Mouse (Mus musculus) small intestine, adult 2 months (tissue): ENCODE results near the gene Mdga1. TPM values are rescaled to one million over a fixed set of nuclear protein-coding genes. Genes with fewer than 3 reads are reported as not detected.

Source experiments
- H3K27ac ChIP-seq: fragments of 200-500 bp; 2 replicates; pipeline ENCODE4 v1.5.1; 2012; ENCODE audit warnings: low read depth, low read length, control low read depth, inconsistent platforms; ENCODE audit not compliant: insufficient read depth
- H3K27me3 ChIP-seq: fragments of 200-500 bp; 2 replicates; pipeline ENCODE4 v1.6.1; 2012; ENCODE audit warnings: mild to moderate bottlenecking, moderate library complexity, low read length, inconsistent platforms; ENCODE audit not compliant: control insufficient read depth, insufficient read depth
- H3K36me3 ChIP-seq: fragments of 200-500 bp; 2 replicates; pipeline ENCODE4 v1.6.1; 2012; ENCODE audit warnings: mild to moderate bottlenecking, low read length, control low read depth, inconsistent platforms; ENCODE audit not compliant: control insufficient read depth, insufficient read depth
- H3K4me1 ChIP-seq: fragments of 200-500 bp; 2 replicates; pipeline ENCODE4 v1.6.1; 2012; ENCODE audit warnings: low read length, inconsistent platforms, mixed read lengths; ENCODE audit not compliant: control insufficient read depth, insufficient read depth, insufficient read length
- H3K4me3 ChIP-seq: fragments of 200-500 bp; 2 replicates; pipeline ENCODE4 v1.5.1; 2012; ENCODE audit warnings: low read depth, mild to moderate bottlenecking, control low read depth, inconsistent platforms, low read length, moderate library complexity
- CTCF ChIP-seq: fragments of 200-500 bp; IDR thresholded peaks from 2 replicates; pipeline ENCODE4 v1.5.1; 2012; ENCODE audit warnings: low read depth, mild to moderate bottlenecking, control low read depth, inconsistent platforms, low read length, moderate library complexity, mixed read lengths; ENCODE audit not compliant: insufficient replicate concordance, insufficient read length; ENCODE audit errors: extremely low read depth
- POLR2A ChIP-seq: fragments of 200-500 bp; IDR thresholded peaks from 2 replicates; pipeline ENCODE4 v1.6.1; 2012; ENCODE audit warnings: low read depth, mild to moderate bottlenecking, control low read depth, inconsistent platforms, low read length, moderate library complexity
- WGBS: fragments of 180-500 bp; shearing (Covaris S2); methylation state at CpG from one replicate; pipeline ENCODE4 v1.1.7; 2018; 5-methylcytosine and 5-hydroxymethylcytosine counted together
- polyA plus RNA-seq: library from polyadenylated mRNA; depleted of rRNA; stranded (reverse); fragments of >200 nt; gene quantifications from 2 replicates; pipeline ENCODE4 v1.2.3, GENCODE M21; 2012; rRNA removed

Mdga1 gene
- 1.1 and 2.7 TPM in 2 replicates for polyA plus RNA-seq

- Histone ChIP-seq H3K4me1 (no peaks in the 10 kb centered on the region), H3K4me3 (no peak within 1 kb of the TSS), H3K36me3 (no peaks in the 10 kb centered on the region), H3K27ac (no peak within 1 kb of the TSS), H3K27me3 (peaks cover 3% of the 10 kb centered on the region; the same call in 1 of the 2 replicates)
- WGBS: 80% methylated on average over 7 of the region's 7 CpGs
- no peak for TF ChIP-seq CTCF
- no peak for TF ChIP-seq POLR2A
These were observed at the start of gene Mdga1 for GRCm38 (mm10) chr17:29970037-29970555. Gene Mdga1, minus strand, starts transcription at chr17:29970087.

- H3K27me3 ChIP-seq: no peaks in the 10 kb centered on the region
- no peak overlapping the region for H3K4me3 ChIP-seq
- no peak overlapping the region for H3K27ac ChIP-seq
- no peaks in the 10 kb centered on the region for H3K36me3 ChIP-seq
- 23% methylated on average over 12 of the region's 12 CpGs for WGBS
- no peak for TF ChIP-seq CTCF
- no peak for TF ChIP-seq POLR2A
- H3K4me1 ChIP-seq: peaks cover 16% of the 10 kb centered on the region
These were observed 49.2 kb upstream of the Mdga1 start for GRCm38 (mm10) chr17:30018927-30019610.

- TF ChIP-seq CTCF (no peak), POLR2A (no peak)
- Histone ChIP-seq H3K27ac (no peak overlapping the region), H3K4me1 (peaks cover 21% of the 10 kb centered on the region), H3K4me3 (no peak overlapping the region), H3K36me3 (0 out of 2 replicates have a peak, but pooled peaks cover 1% of the 10 kb centered on the region), H3K27me3 (no peaks in the 10 kb centered on the region)
- WGBS: 98% methylated on average over 4 of the region's 4 CpGs
These were observed 44.8 kb upstream of the Mdga1 start for GRCm38 (mm10) chr17:30014660-30015059.

GRCm38 (mm10) chr17:30008392-30008791 lies 38.5 kb upstream of the Mdga1 start:
- no peak for TF ChIP-seq POLR2A
- no peak for TF ChIP-seq CTCF
- Histone ChIP-seq H3K27ac (peak overlapping the region; percentile 76), H3K27me3 (no peaks in the 10 kb centered on the region), H3K36me3 (0 out of 2 replicates have a peak, but pooled peaks cover 1% of the 10 kb centered on the region), H3K4me3 (no peak overlapping the region), H3K4me1 (peaks cover 29% of the 10 kb centered on the region; the same call in 1 of the 2 replicates)

- TF ChIP-seq CTCF (no peak), POLR2A (peak; percentile 12; the same call in 1 of the 2 replicates)
- Histone ChIP-seq H3K27ac (peak overlapping the region; percentile 94), H3K36me3 (0 out of 2 replicates have a peak, but pooled peaks cover under 1% of the 10 kb centered on the region), H3K27me3 (no peaks in the 10 kb centered on the region), H3K4me3 (peak overlapping the region; percentile 29), H3K4me1 (peaks cover 29% of the 10 kb centered on the region; the same call in 1 of the 2 replicates)
- WGBS: 25% methylated on average over 6 of the region's 6 CpGs
These were observed 38.0 kb upstream of the Mdga1 start for GRCm38 (mm10) chr17:30007883-30008282.

DNA sequence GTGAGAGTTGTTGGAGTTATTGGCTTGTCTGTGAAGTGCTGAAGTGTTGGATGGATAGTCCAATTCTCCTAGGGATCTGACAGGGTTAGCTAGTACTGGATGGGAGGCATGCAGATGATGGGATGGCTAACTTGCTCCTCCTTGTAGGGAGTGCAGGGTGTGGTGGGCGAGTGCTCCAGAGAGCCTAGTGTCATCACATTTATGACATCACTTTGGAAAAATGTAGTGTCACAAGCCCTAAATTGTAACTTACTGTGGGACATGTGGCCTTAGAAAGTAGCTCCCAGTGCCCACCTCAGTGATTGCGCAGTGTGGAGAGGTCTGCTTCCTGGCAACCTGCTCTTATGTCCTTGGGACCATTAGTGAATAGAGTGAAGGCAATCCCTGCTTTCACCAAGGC lies 37.0 kb upstream of the Mdga1 start:
- H3K4me1 ChIP-seq: peaks cover 24% of the 10 kb centered on the region; the same call in 1 of the 2 replicates
- H3K27ac ChIP-seq: peak overlapping the region; percentile 94
- H3K27me3 ChIP-seq: no peaks in the 10 kb centered on the region
- no peak for TF ChIP-seq CTCF
- TF ChIP-seq POLR2A: no peak
- H3K4me3 ChIP-seq: peak overlapping the region; percentile 7
- WGBS: 61% methylated on average over 2 of the region's 2 CpGs
- no peaks in the 10 kb centered on the region for H3K36me3 ChIP-seq

- H3K27ac ChIP-seq: peak overlapping the region; percentile 69
- H3K27me3 ChIP-seq: no peaks in the 10 kb centered on the region
- H3K4me1 ChIP-seq: peaks cover 24% of the 10 kb centered on the region; the same call in 1 of the 2 replicates
- TF ChIP-seq POLR2A: no peak
- no peak for TF ChIP-seq CTCF
- WGBS: 0% methylated on average over 19 of the region's 19 CpGs
- no peaks in the 10 kb centered on the region for H3K36me3 ChIP-seq
- H3K4me3 ChIP-seq: peak overlapping the region; percentile 93
These were observed 35.6 kb upstream of the Mdga1 start for GRCm38 (mm10) chr17:30005451-30005941.
